Mouse (Mus musculus) midbrain, embryonic 12.5 days (tissue): ENCODE measurements at regions not wholly inside any gene's neighbourhood (a gene's known extent, or its start where the extent isn't known, plus 50 kb on each side); places are given as distances from the start of the nearest gene placed in this dataset.
A peak's percentile ranks its signal among the peaks of the same experiment; 100 is the strongest.

ENCODE experiments used
- ATAC-seq: fragments of 200-750 bp; cut with Nextera tagmentation; 2 replicates; pipeline ENCODE4 v1.8.0; 2017; ENCODE audit warnings: low read depth, moderate TSS enrichment, moderate library complexity; ENCODE audit not compliant: low FRiP score
- H3K27ac ChIP-seq: fragments of 300-500 bp; sonication (generic); replicated peaks from 2 replicates; pipeline ENCODE4 v1.5.1; 2016; ENCODE audit warnings: mild to moderate bottlenecking
- H3K27me3 ChIP-seq: fragments of 300-500 bp; sonication (generic); 2 replicates; pipeline ENCODE4 v1.6.1; 2016; ENCODE audit warnings: mild to moderate bottlenecking
- H3K36me3 ChIP-seq: fragments of 300-500 bp; sonication (generic); 2 replicates; pipeline ENCODE4 v1.6.1; 2016
- H3K4me1 ChIP-seq: fragments of 300-500 bp; sonication (generic); 2 replicates; pipeline ENCODE4 v1.6.1; 2016
- H3K4me2 ChIP-seq: fragments of 300-500 bp; sonication (generic); replicated peaks from 2 replicates; pipeline ENCODE4 v1.6.1; 2016; ENCODE audit warnings: mild to moderate bottlenecking, moderate library complexity
- H3K4me3 ChIP-seq: fragments of 300-500 bp; sonication (generic); 2 replicates; pipeline ENCODE4 v1.5.1; 2016; ENCODE audit warnings: mild to moderate bottlenecking
- H3K9ac ChIP-seq: fragments of 300-500 bp; sonication (generic); replicated peaks from 2 replicates; pipeline ENCODE4 v1.6.1; 2016; ENCODE audit warnings: mild to moderate bottlenecking, moderate library complexity
- H3K9me3 ChIP-seq: fragments of 300-500 bp; sonication (generic); 2 replicates; pipeline ENCODE4 v1.6.1; 2016; ENCODE audit warnings: mild to moderate bottlenecking
- WGBS: fragments of 180-500 bp; shearing (Covaris S2); methylation state at CpG from one replicate; pipeline ENCODE4 v1.1.7; 2016; 5-methylcytosine and 5-hydroxymethylcytosine counted together

- Histone ChIP-seq H3K4me2 (no peak overlapping the region), H3K27ac (no peak overlapping the region), H3K27me3 (peaks cover 35% of the 10 kb centered on the region), H3K36me3 (no peaks in the 10 kb centered on the region), H3K4me1 (peaks cover 33% of the 10 kb centered on the region), H3K9ac (no peak overlapping the region), H3K9me3 (no peaks in the 10 kb centered on the region), H3K4me3 (no peak overlapping the region)
- peak; percentile 72 for ATAC-seq
- 71% methylated on average over 17 of the region's 17 CpGs for WGBS
Measured at GRCm38 (mm10) chr9:47357756-47358399, 172.1 kb upstream of the Cadm1 start.

DNA sequence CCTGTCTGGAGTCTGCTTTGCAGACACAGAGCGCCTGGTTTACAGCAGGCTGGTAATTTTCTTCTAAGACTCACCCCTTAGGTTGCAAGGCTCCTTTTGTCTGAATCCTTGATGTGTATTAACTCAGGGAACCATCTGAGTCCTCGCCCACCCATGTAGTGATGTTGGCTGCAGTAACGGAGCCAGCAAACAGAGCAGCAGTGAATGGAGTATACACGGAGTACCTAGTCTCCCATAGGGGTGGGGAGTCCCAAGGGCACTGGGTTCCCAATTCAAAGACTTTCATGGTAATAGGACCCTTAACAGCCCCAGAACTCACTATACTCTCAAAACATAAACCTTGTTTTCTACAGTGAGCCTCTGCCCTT is 171.6 kb upstream of the Cadm1 start:
- H3K4me1 ChIP-seq: peaks cover 33% of the 10 kb centered on the region
- 77% methylated on average over 4 of the region's 4 CpGs for WGBS
- H3K27me3 ChIP-seq: peaks cover 35% of the 10 kb centered on the region
- no peaks in the 10 kb centered on the region for H3K9me3 ChIP-seq
- H3K4me3 ChIP-seq: no peak overlapping the region
- ATAC-seq: no peak
- H3K36me3 ChIP-seq: no peaks in the 10 kb centered on the region
- no peak overlapping the region for H3K4me2 ChIP-seq
- no peak overlapping the region for H3K9ac ChIP-seq
- H3K27ac ChIP-seq: no peak overlapping the region

GRCm38 (mm10) chr9:47363086-47363485 is 166.9 kb upstream of the Cadm1 start:
- no peak overlapping the region for H3K4me3 ChIP-seq
- H3K9me3 ChIP-seq: no peaks in the 10 kb centered on the region
- H3K27me3 ChIP-seq: peaks cover 58% of the 10 kb centered on the region
- no peak overlapping the region for H3K9ac ChIP-seq
- no peak overlapping the region; the same call in 1 of the 2 replicates for H3K27ac ChIP-seq
- ATAC-seq: no peak
- 2% methylated on average over 11 of the region's 11 CpGs for WGBS
- H3K4me2 ChIP-seq: peak overlapping the region; percentile 3
- H3K4me1 ChIP-seq: peaks cover 38% of the 10 kb centered on the region
- H3K36me3 ChIP-seq: no peaks in the 10 kb centered on the region

DNA sequence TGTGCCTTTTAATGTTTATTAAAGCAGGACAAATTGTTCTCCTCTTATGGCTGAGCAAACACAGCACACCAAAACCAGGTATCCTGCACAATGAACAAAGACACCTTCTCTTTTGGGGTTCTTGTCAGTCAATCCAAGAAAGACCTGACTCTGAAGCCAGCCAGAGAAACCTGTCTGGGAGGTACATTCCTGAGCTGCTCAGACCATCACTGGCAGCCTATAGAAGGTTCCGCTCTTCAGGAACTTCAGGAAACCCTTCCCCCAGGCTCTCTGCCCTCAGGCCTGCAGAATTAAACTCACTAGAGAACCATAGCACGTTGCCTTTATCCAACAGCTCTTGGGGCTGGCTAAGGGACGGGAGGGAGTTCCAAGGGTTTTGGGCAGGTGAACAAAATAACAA is 165.2 kb upstream of the Cadm1 start:
- Histone ChIP-seq H3K27ac (no peak overlapping the region), H3K36me3 (no peaks in the 10 kb centered on the region), H3K4me2 (no peak overlapping the region), H3K9me3 (no peaks in the 10 kb centered on the region), H3K9ac (no peak overlapping the region), H3K4me3 (no peak overlapping the region), H3K4me1 (peaks cover 42% of the 10 kb centered on the region), H3K27me3 (peaks cover 68% of the 10 kb centered on the region)
- no peak for ATAC-seq
- 71% methylated on average over 3 of the region's 3 CpGs for WGBS

- Histone ChIP-seq H3K27ac (no peak overlapping the region), H3K4me3 (peak overlapping the region; percentile 34), H3K4me1 (peaks cover 35% of the 10 kb centered on the region), H3K36me3 (no peaks in the 10 kb centered on the region), H3K9me3 (no peaks in the 10 kb centered on the region), H3K4me2 (peak overlapping the region; percentile 65), H3K27me3 (peaks cover 56% of the 10 kb centered on the region), H3K9ac (peak overlapping the region; percentile 28; the same call in 1 of the 2 replicates)
- WGBS: 8% methylated on average over 17 of the region's 17 CpGs
- ATAC-seq: peak; percentile 75
Measured at GRCm38 (mm10) chr9:47367266-47367957, 162.6 kb upstream of the Cadm1 start.

DNA sequence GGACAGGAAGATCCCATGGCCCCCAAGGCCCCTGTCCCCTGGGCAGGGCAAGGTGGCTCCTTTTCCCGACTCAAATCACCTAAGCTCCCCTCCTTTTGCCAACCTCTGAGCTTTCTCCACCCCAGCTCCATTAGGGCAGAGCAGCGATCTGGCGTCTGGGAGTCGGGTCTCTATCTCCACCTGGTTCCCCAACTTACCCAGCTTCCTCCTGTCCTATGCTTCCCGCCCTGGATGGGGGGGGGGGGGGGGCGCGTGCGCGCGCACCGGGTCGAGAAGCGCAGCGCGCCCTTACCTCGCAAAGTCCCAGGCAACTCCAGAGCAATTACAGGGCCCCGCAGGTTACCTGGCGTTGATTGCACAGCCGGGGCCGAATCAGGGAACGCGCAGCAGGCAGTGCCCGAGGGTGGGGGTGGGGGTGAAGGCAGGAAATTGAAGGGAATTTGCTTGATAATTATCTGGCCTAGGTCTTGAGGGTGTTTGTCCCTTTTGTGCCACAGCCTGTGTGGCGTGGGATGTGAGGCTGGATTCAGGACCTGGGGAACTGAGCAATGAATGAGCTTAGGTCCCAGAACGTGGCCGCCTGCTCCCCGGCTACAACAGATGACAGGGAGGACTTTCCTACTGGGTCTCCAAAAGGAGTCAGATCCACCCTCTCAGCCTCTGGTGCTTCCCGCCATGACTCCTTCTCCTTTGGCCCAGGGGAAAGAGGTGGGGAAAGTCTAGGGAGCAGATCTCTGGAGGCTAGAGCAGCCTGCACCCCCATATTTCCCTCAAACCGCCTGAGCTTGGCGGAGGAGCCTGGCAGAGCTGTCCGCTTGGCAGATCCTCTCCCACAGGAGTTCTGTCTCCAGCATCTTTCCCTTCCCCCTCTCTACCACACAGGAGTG is 161.7 kb upstream of the Cadm1 start:
- Histone ChIP-seq H3K4me1 (peaks cover 27% of the 10 kb centered on the region), H3K9me3 (no peaks in the 10 kb centered on the region), H3K27ac (no peak overlapping the region), H3K36me3 (no peaks in the 10 kb centered on the region), H3K27me3 (peaks cover 55% of the 10 kb centered on the region), H3K4me3 (peak overlapping the region; percentile 34), H3K4me2 (peak overlapping the region; percentile 65), H3K9ac (peak overlapping the region; percentile 28; the same call in 1 of the 2 replicates)
- WGBS: 3% methylated on average over 30 of the region's 31 CpGs
- peak; percentile 65 for ATAC-seq

- no peak for ATAC-seq
- Histone ChIP-seq H3K4me3 (no peak overlapping the region), H3K27ac (no peak overlapping the region), H3K9ac (no peak overlapping the region), H3K4me1 (peaks cover 18% of the 10 kb centered on the region), H3K4me2 (no peak overlapping the region), H3K27me3 (peaks cover 21% of the 10 kb centered on the region), H3K9me3 (0 out of 2 replicates have a peak, but pooled peaks cover 4% of the 10 kb centered on the region), H3K36me3 (no peaks in the 10 kb centered on the region)
- WGBS: 83% methylated on average over 7 of the region's 7 CpGs
Measured at GRCm38 (mm10) chr9:47372296-47372695, 157.7 kb upstream of the Cadm1 start.

- Histone ChIP-seq H3K4me2 (no peak overlapping the region), H3K27me3 (peaks cover 5% of the 10 kb centered on the region), H3K4me1 (peaks cover 1% of the 10 kb centered on the region), H3K4me3 (no peak overlapping the region), H3K27ac (no peak overlapping the region), H3K9me3 (0 out of 2 replicates have a peak, but pooled peaks cover 4% of the 10 kb centered on the region), H3K36me3 (no peaks in the 10 kb centered on the region), H3K9ac (no peak overlapping the region)
- no peak for ATAC-seq
- WGBS: 91% methylated on average over 7 of the region's 7 CpGs
Measured at GRCm38 (mm10) chr9:47374086-47374485, 155.9 kb upstream of the Cadm1 start.

GRCm38 (mm10) chr9:47376645-47377044 is 153.3 kb upstream of the Cadm1 start:
- Histone ChIP-seq H3K27me3 (peaks cover 7% of the 10 kb centered on the region; the same call in 1 of the 2 replicates), H3K27ac (no peak overlapping the region), H3K4me1 (no peaks in the 10 kb centered on the region), H3K4me3 (no peak overlapping the region), H3K9ac (no peak overlapping the region), H3K4me2 (no peak overlapping the region), H3K9me3 (0 out of 2 replicates have a peak, but pooled peaks cover 4% of the 10 kb centered on the region), H3K36me3 (no peaks in the 10 kb centered on the region)
- ATAC-seq: no peak
- WGBS: 78% methylated on average over 1 of the region's 1 CpGs

- WGBS: 88% methylated on average over 5 of the region's 5 CpGs
- no peaks in the 10 kb centered on the region for H3K36me3 ChIP-seq
- H3K4me2 ChIP-seq: no peak overlapping the region
- no peaks in the 10 kb centered on the region for H3K4me1 ChIP-seq
- ATAC-seq: no peak
- no peak overlapping the region for H3K9ac ChIP-seq
- 0 out of 2 replicates have a peak, but pooled peaks cover 4% of the 10 kb centered on the region for H3K9me3 ChIP-seq
- no peak overlapping the region for H3K4me3 ChIP-seq
- no peak overlapping the region for H3K27ac ChIP-seq
- peaks cover 7% of the 10 kb centered on the region; the same call in 1 of the 2 replicates for H3K27me3 ChIP-seq
Measured at GRCm38 (mm10) chr9:47378541-47378940, 151.4 kb upstream of the Cadm1 start.

DNA sequence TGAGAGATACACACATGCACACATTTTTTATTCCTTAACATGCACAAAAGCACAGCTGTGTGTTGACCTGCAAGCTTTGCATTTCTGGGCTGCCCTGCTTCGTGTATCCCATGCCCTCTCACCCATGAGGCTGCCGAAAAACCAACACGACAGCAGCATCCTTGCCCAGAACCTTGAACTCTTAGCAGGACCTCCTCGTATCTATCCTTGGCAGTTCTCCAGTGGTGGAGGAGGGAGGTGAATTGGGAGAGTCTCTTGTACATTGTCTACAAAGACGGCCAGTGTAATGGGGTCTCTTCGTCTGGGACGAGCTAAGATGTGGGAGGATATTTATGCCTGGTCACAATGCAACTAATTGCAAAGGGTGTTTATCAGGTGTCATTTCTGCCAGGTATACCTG is 149.6 kb upstream of the Cadm1 start:
- Histone ChIP-seq H3K27ac (no peak overlapping the region), H3K9me3 (no peaks in the 10 kb centered on the region), H3K27me3 (peaks cover 7% of the 10 kb centered on the region; the same call in 1 of the 2 replicates), H3K36me3 (no peaks in the 10 kb centered on the region), H3K4me1 (peaks cover 12% of the 10 kb centered on the region), H3K4me2 (no peak overlapping the region), H3K4me3 (no peak overlapping the region), H3K9ac (no peak overlapping the region)
- 85% methylated on average over 7 of the region's 7 CpGs for WGBS
- no peak for ATAC-seq
